Mouse (Mus musculus): Measurements from ENCODE around the gene Rab3c.

Gene Rab3c

GRCm38 (mm10) chr13:110184963-110185685, 95.7 kb downstream of the Rab3c start:
- DNase-seq, result no peak

GRCm38 (mm10) chr13:110175651-110176050, 105.1 kb downstream of the Rab3c start:
- DNase-seq, result no peak

GRCm38 (mm10) chr13:110169669-110170068, 111.1 kb downstream of the Rab3c start:
- no peak for DNase-seq

GRCm38 (mm10) chr13:110169152-110169551, 111.6 kb downstream of the Rab3c start:
- no peak for DNase-seq

GRCm38 (mm10) chr13:110168570-110168969, 112.2 kb downstream of the Rab3c start:
- no peak for DNase-seq

GRCm38 (mm10) chr13:110166622-110167330, 114.0 kb downstream of the Rab3c start:
- DNase-seq, result no peak

GRCm38 (mm10) chr13:110159980-110160379, 120.8 kb downstream of the Rab3c start:
- DNase-seq, result no peak

GRCm38 (mm10) chr13:110158588-110159519, 121.9 kb downstream of the Rab3c start:
- DNase-seq, result no peak

GRCm38 (mm10) chr13:110145545-110145944, 135.3 kb downstream of the Rab3c start:
- DNase-seq, result no peak

GRCm38 (mm10) chr13:110145019-110145418, 135.8 kb downstream of the Rab3c start:
- no peak for DNase-seq

- peak; percentile 68 for DNase-seq
These were observed 141.5 kb downstream of the Rab3c start for GRCm38 (mm10) chr13:110139339-110139738.

- no peak for DNase-seq
These were observed 142.2 kb downstream of the Rab3c start for GRCm38 (mm10) chr13:110138644-110139043.

GRCm38 (mm10) chr13:110127613-110128258, 153.1 kb downstream of the Rab3c start:
- DNase-seq, result no peak

- no peak for DNase-seq
These were observed 158.0 kb downstream of the Rab3c start for GRCm38 (mm10) chr13:110122825-110123224.

GRCm38 (mm10) chr13:110116892-110117291, 163.9 kb downstream of the Rab3c start:
- no peak for DNase-seq

- no peak for DNase-seq
These were observed 164.5 kb downstream of the Rab3c start for GRCm38 (mm10) chr13:110116316-110116715.

- DNase-seq, result no peak
These were observed 165.7 kb downstream of the Rab3c start for GRCm38 (mm10) chr13:110114870-110115645.

- no peak for DNase-seq
These were observed 167.1 kb downstream of the Rab3c start for GRCm38 (mm10) chr13:110113711-110114110.

GRCm38 (mm10) chr13:110097424-110098050, 183.3 kb downstream of the Rab3c start:
- peak; percentile 30 for DNase-seq

- no peak for DNase-seq
These were observed 185.8 kb downstream of the Rab3c start for GRCm38 (mm10) chr13:110094998-110095397.

Data from right cerebral cortex, postnatal 25 days (tissue).